Mouse (Mus musculus) cerebellum, adult (tissue): ENCODE data around the gene Siglecf.
"Not testable (repeated sequence)": the region's sequence is repeated elsewhere in the genome, so short reads cannot be mapped to it uniquely, and the experiment has no call there.

Source experiments
- ATAC-seq: cut with Nextera tagmentation; 2 replicates; pipeline ENCODE4 v1.9.2; 2017; ENCODE audit warnings: mild to moderate bottlenecking, moderate library complexity, mixed read lengths; ENCODE audit not compliant: insufficient number of reproducible peaks, low FRiP score, low TSS enrichment

The Siglecf gene

DNA sequence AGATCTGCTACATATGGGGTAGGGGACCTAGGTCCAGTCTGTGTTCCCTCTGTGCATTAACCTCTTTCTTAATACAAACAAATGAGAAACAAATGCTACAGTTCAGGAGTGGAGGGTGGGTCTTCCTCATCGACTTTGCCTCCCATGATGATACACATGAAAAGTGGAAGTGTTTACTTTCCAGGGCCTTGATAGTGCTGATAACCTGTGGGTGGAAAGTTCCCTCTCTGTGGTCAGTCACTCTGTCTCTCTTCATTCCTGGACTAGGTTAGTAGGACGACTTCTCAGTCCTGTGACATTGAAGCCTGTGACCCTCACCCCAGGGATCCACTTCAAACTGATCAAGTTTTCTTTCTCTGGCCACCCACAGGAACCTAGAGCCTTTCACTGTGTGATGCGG, at the start of gene Siglecf:
Gene Siglecf, plus strand, starts transcription at position 188 of the 400 bp plus-strand sequence.
- ATAC-seq: no peak

DNA sequence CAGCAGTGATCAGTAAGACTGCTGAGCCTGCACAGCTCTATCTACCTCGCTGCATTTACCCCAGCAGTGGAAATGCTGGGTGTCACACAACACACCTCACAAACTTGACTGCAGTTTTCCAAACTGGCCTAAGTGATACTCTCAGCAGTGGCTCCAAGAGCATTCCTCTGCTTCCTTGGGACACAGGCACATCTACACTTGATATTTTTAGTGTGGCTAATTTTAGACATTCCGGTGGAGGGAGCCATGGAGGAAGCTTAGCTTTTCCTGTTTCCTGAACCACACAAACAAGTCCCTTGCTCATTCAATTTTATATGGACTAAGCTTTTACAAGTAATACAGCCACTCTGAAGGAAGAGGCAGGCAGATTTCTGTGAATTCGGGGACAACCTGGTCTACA, 45.9 kb upstream of the Siglecf start:
- ATAC-seq: no peak

DNA sequence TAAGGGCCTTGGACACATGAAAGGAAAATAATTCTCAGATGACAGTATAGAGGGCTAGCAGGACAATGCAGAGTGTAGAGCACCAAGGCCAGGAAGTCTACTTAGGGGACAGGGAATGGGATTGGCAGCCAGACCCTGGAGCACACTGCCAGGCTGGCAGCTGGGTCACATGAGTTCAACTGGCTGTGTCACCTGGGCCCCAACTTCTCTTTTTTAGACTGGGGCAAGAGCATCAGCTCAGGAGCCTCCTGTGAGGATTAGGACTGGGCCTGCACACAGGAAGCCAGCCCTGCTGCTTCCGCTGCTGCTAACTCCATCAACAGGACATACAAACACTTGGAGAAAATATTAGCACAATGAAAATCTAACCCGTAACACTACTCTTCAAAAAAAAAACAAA, 42.1 kb upstream of the Siglecf start:
- ATAC-seq: no peak

DNA sequence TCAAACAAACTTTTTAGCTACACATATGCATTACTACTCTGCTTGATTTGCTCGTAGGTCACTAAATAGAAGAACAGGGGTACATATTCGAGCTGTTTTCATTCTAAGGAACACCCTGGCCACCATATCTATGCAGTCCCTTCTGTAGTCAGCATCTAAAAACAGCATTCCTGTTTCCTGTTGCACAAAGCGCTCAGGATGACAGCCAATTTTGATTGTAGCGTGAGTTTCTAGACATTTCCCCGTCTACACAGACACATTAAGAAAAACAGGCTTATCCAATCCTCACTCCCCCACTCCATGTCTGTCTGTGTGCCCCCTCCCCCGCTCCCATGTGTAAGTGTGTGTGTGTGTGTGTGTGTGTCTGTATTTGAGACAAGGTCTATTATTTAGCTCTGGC, 39.5 kb upstream of the Siglecf start:
- no peak for ATAC-seq

DNA sequence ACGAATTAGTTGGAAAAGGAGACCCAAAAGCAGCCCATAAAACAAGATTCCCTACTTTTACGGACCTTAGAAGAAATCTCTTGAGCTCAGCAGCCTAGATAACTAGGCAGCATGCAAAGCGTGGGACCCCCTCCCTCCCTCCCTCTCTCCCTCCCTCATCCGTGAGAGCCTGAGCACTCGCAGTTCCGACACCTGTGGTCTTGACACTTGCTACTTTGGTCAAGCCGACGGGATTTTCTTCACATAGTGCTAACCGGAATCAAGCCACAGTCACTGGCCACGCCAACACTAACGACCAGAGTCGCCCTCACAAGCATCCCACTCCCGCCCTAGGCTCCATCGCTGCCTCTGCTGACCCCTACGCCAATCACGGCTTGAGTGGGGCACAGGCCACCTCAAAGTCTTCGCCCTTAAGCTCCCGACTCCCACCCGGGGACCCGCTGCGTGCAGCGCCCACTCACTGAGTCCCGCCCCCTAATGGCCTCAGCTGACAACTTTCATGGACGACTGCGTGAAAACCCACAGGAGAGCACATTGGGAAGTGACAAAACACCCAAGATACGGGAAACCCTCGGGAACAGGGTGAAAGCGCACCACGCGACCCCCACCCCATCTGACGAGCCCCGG, 38.6 kb upstream of the Siglecf start:
- ATAC-seq: no peak

DNA sequence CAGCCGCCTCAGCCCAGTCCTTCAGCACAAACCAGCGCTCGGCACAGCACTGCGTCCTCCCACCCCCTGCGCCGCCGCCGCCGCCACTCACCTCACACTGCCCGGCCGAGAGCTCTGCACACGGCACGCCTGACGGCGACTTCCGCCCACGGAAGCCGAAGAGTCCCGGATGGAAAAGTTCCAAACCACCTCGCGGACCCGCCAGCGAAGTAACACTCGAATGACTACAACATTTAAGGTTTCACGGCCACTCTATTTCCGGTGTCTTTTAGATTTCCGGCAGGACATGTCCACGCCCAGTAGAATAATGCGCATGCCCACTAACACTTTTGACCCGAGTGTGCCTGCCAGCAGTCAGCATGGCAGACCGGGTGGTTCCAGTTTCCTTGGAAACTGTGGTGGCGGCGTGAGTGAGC, 38.1 kb upstream of the Siglecf start, which contains the start of gene Zfp715:
Gene Zfp715, minus strand, starts transcription at position 282 of the 416 bp plus-strand sequence.
- ATAC-seq: peak; percentile 94

DNA sequence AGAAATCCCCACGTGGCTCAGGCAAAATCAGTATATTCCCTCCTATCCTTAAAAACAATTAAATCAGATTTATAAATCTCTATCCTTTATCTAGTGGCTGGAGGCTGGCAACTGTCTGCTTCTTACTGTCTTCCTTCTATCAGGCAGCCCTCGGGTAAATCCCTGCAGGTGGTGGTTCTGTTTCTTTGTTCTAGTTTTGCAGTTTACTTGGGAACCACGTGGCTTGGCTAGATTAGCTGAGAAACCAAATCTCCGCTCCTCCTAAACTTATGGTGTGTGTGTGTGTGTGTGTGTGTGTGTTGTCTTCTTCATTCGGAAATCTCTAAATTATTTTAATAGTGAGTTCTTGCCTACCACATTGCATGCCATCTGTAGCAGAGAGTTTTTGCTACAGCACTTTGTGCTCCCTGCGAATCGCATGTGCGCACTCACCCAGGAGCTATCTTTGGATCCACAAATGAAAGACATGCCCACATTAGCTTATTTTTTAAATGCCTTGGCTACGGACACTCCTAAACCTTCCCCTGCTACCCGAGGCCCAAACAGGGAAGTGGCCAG, 24.8 kb upstream of the Siglecf start:
- ATAC-seq: no peak

DNA sequence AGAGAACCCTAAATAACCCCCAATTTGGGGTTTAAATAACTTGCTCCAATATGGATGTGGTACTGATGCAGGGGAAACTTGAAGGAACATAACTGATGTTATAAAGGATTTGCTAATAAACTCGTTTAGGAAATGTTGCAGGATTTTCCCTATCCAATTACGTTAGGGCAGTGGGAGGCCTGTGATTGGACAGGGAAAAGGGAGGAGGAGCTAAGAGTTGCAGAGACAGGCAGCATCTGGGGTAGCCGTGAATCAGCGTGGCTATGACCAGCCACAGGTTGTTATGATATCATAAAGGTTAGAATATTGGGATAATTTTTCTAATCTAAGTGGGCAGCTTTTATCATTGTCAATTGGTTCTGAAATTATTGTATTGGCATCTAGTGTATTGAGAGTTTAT, 23.0 kb upstream of the Siglecf start:
- ATAC-seq: no peak

DNA sequence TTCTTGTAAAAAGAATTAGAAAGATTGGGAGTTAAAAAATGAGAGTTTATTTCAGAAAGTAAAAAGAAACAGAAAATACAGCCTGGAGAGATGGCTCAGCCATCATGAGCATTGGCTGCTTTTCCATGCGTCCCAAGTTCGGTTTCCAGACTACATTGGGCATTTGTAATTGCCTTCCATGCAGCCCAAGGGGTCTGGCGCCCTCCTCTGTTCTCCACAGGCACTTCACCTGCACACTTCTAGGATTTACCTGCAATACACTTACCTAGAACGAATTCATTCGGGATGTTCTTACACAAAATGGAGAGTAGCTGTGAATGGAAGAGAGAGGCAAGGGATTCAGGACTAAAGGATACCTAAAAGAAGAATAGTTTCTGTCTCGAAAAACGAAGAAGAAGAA, 17.9 kb upstream of the Siglecf start:
- no peak for ATAC-seq

DNA sequence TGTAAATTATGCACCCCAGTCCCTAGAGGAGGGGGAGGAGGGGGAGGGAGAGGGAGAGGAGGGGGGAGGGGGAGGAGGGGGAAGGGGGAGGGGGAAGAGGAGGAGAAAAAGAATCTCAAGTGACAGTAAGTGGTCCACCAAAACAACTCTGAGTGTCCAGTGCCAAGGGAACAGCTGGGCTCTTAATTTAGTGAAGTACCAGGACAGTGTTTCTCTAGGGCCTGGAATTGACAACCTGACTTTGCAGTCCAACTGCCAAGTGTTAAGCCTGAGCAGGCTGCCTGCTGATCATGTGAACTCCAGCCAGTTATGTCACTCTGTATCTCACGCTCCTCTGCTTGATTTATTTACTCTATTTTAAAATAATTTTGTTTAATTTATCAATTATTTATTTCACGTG, 17.2 kb upstream of the Siglecf start:
- no peak for ATAC-seq

DNA sequence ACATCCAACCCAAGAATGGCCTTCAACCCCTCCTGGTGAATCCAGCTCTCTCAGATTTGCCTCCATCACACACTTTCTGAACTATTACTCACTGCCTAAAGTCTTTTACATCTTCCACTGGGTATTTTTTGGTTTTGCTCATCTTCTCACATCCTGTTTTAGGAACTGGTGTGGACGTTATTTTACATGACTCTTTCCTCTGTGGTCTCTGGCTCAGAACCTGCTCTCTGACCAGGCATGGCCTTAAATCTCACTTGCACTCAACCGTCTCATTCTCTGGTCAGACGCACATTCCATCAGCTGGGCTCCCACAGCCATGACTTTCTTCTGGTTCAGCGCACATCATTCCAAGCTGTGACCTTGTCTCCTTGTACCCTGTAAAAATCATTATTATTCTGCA, 10.4 kb upstream of the Siglecf start:
- no peak for ATAC-seq

DNA sequence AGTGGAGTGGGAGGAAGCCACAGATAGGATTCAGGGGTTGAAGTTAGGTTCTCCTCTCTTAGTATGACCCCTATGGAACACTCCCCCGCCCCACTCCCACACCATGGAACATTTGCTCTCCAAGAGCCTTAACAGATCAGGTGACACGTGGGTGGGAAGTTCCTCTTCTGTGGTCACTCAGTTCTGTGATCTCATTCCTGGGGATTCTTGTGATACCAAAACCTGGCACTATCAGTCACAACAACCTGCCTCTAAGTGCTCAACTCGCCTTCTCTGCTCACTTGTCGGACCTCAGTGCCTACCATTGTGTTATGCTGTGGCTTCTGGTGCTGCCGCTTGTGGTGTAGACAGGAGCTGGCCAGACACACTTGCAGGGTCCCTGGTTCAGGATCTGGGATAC, 8.0 kb upstream of the Siglecf start:
- ATAC-seq: no peak

DNA sequence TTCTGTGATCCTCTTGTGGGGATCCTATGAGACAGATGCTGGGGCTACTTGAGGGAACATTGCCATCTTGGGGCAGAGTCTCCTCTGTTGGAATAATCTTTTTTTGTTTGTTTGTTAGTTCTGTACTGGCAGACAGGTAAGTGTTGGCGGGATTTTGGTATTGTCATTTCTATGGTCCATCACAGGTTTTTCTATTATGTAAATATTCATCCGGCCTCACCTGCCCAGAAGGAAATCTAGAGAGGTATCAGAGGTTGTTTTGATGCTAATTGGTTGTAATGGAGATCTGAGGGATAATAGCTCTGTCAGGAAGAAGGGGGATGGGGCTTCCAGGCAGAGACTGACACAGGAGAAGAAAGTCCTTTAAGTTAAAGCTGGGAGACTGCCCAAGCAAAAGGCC, 7.1 kb upstream of the Siglecf start:
- no peak for ATAC-seq

DNA sequence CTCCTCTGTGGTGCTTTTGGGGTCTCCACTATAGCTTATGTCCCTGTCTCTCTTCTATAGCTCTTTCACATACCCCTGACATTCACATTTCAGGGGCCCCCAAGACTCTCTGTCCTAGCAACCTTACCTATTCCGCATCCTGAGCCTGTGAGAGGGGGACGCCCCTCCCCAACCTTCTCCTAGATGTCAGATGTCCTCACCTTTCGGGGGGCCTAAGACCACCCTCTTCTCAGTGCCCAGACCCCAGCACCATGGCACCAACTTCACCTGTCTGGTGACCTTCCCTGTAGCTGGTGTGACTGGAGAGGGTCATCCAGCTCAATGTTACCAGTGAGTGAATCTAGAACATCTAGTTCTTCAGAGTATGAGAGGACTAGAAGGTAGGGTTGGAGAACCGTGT, 6.7 kb upstream of the Siglecf start:
- no peak for ATAC-seq

DNA sequence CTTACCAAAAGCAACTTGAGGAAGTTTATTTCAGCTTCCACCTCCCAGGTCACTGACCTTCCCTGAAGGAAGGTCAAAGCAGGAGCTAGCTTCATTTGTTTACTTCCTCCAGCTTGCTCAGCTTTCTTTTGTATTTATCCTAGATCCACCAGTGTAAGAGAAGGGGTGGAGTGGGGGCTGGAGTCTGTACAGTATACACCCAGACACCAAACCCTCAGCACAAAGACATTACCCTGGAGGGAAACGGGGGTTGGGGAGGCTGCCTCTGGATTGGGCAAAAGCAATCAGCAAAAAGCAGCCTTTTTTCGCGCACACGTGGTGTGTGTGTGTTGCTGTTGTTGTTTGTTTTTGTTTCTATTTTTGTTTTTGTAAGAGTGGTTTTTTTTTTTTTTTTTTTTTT, 5.0 kb upstream of the Siglecf start:
- ATAC-seq: no peak

DNA sequence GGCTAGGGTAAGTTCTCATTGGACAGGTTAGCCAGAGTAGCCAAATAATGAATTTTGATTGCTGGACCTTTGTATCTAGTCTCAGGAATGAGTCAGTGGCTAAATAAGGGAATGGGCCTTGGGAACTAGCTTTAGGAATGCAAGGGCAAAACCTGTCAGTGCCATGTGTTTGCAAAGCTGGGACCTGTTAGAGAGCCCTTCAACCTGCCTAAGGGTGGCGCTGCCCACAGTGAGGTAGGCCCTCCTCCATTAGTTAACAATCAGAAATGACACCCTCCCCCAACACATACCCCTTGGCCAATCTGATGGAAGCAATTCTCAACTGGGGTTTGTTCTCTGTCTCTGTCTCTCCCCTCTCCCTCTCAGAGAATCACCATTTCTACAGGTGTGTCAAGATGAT, 4.6 kb upstream of the Siglecf start:
- no peak for ATAC-seq

DNA sequence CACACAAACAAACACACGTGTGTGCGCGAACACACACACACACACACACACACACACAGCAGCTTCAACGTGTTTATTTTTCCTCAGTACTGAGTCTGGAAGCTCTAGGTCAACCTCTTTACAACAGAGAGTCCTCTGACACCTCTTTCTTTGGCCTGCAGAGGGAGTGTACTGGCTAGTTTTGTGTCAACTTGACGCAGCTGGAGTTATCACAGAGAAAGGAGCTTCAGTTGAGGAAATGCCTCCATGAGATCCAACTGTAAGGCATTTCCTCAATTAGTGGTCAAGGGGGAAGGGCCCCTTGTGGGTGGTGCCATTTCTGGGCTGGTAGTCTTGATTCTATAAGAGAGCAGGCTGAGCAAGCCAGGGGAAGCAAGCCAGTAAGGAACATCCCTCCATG, 1.5 kb upstream of the Siglecf start:
- not testable (repeated sequence) for ATAC-seq

DNA sequence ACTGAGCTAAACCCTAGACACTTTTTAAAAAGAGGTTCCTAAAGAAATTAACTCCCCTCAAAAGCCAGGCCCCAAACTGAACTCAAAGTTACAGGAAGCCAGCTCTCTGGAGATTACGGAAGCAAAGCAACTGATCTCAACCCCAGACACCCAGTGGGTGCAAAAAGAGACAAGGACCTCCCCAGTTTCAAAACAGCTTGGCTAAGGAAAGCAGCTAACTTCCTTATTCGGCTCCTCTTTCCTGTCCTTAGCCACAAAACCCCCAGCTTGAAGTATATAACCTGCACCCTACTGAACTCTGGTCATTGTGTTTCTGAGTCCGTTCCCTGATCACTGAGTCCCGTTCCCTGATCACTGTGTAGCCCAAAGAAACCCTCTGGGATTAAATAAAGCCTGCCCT, 2.0 kb downstream of the Siglecf start:
- no peak for ATAC-seq

DNA sequence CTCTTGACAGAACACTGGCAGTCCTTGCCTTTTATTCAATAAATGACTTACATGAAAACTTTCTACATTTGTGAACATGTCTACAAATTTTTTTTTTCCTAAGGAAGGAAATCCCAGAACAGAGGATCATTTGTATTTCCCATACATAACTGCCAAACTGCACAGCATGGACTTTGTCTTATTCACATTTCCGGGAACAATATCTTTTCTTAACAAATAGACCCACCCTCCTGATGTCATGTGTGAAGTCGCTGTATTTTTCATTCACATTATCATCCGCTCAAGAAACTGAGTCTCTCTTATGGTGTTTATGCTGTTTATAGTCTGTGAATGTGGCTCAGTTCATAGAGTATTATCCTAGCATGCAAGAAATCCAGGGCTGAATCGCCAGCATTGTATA, 2.6 kb downstream of the Siglecf start:
- ATAC-seq: no peak

DNA sequence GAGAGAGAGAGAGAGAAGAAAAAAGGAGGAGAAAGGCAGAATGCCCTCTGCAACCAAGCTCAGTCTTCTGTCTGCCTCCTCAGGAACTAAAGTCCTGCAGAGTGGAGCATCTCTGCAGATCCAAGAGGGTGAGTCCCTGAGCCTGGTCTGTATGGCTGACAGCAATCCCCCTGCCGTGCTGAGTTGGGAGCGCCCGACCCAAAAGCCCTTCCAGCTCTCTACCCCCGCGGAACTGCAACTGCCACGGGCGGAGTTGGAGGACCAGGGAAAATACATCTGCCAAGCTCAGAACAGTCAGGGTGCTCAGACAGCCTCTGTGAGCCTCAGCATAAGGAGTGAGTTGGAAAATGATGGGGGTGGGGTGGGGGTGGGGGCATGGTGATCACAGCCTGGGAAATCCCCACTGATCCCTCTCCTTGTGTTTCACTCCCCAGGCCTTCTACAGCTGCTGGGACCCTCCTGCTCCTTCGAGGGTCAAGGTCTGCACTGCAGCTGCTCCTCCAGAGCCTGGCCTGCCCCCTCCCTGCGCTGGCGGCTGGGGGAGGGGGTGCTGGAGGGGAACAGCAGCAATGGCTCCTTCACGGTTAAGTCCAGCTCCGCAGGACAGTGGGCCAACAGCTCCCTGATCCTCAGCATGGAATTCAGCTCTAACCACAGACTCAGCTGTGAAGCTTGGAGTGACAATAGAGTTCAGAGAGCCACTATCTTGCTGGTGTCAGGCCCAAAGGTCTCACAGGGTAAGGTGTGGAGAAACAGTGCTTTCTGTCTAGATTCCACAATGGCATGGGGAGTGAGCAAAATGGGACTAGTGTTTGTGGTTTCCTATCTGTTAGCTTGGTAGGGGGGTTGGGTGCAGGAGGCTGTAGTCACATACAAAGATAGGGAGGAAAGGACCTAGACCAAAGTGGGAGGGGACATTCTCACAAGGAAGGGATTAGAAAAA, 4.0 kb downstream of the Siglecf start:
- no peak for ATAC-seq

DNA sequence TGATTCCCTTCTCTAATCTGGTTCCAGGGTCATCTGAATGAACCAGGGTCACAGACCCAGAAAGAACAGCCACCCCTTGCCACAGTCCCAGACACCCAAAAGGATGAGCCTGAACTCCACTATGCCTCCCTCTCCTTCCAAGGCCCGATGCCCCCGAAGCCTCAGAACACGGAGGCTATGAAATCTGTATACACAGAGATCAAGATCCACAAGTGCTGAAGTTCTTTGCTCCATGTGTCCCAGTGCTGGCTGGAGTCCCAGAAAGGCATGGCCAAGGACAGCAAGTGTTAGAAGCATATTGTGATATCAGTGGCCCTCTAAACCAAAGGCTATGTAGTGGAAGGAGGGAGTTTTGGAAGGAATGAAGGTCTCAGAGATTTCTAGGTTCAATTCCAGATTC, 7.4 kb downstream of the Siglecf start:
- ATAC-seq: no peak
